Mouse (Mus musculus) bone marrow, adult 2 months (tissue): ENCODE results near the gene Map3k11. TPM values are rescaled to one million over a fixed set of nuclear protein-coding genes. Genes with fewer than 3 reads are reported as not detected.

Experiments used
- H3K27ac ChIP-seq: fragments of 200-500 bp; 2 replicates; pipeline ENCODE4 v1.5.1; 2012; ENCODE audit warnings: low read depth, mild to moderate bottlenecking, control low read depth, inconsistent platforms, low read length; ENCODE audit not compliant: control insufficient read depth, poor library complexity, insufficient read depth
- H3K4me1 ChIP-seq: fragments of 200-500 bp; 2 replicates; pipeline ENCODE4 v1.6.1; 2011; ENCODE audit warnings: low read length; ENCODE audit not compliant: control insufficient read depth, insufficient read depth
- H3K4me3 ChIP-seq: fragments of 200-500 bp; replicated peaks from 2 replicates; pipeline ENCODE3; 2011; ENCODE audit warnings: mild to moderate bottlenecking, low read depth, low read length, control low read depth; ENCODE audit not compliant: control insufficient read depth
- CTCF ChIP-seq: fragments of 200-500 bp; IDR thresholded peaks from 2 replicates; pipeline ENCODE4 v1.5.1; 2011; ENCODE audit warnings: low read length, control low read depth; ENCODE audit not compliant: control insufficient read depth, insufficient read depth
- POLR2A ChIP-seq: fragments of 200-500 bp; IDR thresholded peaks from 2 replicates; pipeline ENCODE4 v1.6.1; 2011; ENCODE audit warnings: low read depth, mild to moderate bottlenecking, control low read depth, low read length, borderline replicate concordance; ENCODE audit not compliant: control insufficient read depth
- WGBS: fragments of 180-500 bp; shearing (Covaris S2); methylation state at CpG from one replicate; pipeline ENCODE4 v1.1.7; 2018; 5-methylcytosine and 5-hydroxymethylcytosine counted together
- polyA plus RNA-seq: library from polyadenylated mRNA; stranded (reverse); fragments of >200 nt; gene quantifications from 2 replicates; pipeline ENCODE4 v1.2.4, GENCODE M21; 2011; ENCODE audit warnings: low replicate concordance; ENCODE audit not compliant: missing spikeins, insufficient read depth, insufficient read length

The Map3k11 gene
- polyA plus RNA-seq, 1 experiment, result 60.5 TPM

DNA sequence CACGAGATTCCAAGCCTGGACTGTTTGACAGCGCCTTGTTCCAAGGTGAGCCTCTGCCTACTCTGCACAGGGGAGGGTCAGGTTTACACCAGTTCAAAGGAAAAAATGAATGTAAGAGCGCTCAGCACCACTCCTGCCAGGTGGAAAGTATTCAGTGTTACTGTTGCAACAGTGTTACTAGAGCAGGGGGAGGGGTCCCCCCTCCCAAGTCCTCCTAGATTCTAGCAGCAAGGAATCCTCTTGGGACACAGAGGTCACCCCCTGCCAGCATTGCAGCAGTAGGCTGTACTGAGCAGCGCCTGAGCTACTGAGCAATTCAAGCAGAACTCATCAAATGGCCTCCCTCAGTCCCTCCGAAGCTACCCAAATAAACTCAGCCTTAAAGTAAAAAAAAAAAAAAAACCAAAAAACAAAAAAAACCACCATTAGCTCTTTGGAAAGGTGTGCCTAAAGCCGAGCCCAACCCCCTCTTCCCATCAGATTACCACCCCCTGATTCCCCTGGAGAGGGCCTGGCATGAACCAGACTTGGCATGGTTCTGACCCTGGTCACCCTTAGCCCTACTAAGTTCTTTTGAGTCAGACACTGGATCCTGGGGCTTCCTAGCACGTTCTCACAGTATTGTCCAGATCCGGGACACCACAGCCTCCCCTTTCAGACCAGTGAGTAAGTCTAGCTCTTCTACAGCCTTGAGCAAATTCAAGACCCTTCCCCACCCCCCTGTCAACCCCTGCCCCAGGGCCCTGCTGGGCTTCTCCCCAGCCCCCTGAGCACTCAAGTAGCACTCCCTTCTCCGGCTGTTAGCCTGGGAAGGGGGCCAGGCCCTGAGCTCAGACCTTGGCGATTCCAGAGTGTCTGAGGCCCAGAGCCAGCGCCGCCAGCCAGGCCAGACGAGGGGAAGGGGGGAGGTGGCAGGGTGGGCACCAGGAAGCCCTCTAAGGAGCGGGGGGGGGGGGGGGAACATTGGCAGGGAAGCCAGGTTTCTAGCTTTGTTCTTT lies 52.1 kb downstream of the Map3k11 start, which contains the start of gene Ltbp3:
Ltbp3 (plus strand) TSS at position 585 of the 998 bp plus-strand sequence.
- TF ChIP-seq POLR2A, result no peak
- no peak for TF ChIP-seq CTCF
- no peak within 1 kb of the TSS for H3K4me3 ChIP-seq
- H3K27ac ChIP-seq, result peak within 1 kb of the TSS; percentile 4; the same call in 1 of the 2 replicates
- no peaks in the 10 kb centered on the region for H3K4me1 ChIP-seq
- WGBS, result 67% methylated on average over 14 of the region's 14 CpGs

DNA sequence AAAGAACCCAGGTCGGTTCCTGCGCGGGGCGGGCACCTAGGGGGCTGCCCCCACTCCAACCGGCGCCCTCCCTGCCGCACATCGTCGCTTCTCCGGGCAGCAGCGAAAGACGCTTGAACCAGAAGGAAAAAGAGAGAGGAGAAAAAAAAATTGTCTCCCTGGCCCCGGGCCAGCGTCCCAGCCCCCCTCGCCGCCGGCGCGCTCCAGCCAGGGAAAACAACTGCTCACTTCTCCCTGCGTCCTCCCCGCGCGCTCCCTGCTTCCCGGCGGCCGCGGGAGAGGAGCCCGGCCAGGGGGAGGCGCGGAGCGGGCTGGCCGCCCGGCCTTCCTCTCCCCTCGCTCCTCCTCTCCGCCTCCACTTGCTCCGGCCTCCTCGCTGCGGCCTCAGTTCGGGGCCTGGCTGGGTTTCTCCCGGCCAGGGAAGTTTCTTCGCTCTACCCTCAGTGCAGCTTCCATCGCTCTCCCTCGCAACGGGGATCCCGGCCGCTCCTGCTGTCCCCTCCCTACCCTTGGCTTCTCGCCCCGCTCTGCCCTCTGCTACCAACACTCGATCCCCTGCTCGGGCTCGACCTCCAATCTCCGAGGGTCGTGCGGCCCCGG lies 53.2 kb downstream of the Map3k11 start:
- Histone ChIP-seq H3K4me3 (no peak overlapping the region), H3K27ac (peak overlapping the region; percentile 4; the same call in 1 of the 2 replicates), H3K4me1 (no peaks in the 10 kb centered on the region)
- 1% methylated on average over 54 of the region's 55 CpGs for WGBS
- TF ChIP-seq CTCF (no peak), POLR2A (no peak)

DNA sequence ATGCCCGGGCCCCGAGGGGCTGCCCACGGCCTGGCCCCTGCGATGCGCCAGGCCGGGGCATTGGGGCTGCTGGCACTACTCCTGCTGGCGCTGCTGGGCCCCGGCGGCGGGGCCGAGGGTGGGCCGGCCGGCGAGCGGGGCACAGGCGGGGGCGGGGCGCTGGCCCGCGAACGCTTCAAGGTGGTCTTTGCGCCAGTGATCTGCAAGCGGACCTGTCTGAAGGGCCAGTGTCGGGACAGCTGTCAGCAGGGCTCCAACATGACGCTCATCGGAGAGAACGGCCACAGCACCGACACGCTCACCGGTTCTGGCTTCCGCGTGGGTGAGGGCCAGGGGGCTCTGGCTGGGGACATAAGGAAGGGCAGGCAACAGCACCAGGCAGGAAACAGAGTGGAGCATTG lies 53.7 kb downstream of the Map3k11 start:
- H3K4me1 ChIP-seq, result no peaks in the 10 kb centered on the region
- WGBS, result 9% methylated on average over 32 of the region's 32 CpGs
- no peak overlapping the region; the same call in 1 of the 2 replicates for H3K27ac ChIP-seq
- TF ChIP-seq POLR2A, result no peak
- no peak for TF ChIP-seq CTCF
- H3K4me3 ChIP-seq, result no peak overlapping the region

DNA sequence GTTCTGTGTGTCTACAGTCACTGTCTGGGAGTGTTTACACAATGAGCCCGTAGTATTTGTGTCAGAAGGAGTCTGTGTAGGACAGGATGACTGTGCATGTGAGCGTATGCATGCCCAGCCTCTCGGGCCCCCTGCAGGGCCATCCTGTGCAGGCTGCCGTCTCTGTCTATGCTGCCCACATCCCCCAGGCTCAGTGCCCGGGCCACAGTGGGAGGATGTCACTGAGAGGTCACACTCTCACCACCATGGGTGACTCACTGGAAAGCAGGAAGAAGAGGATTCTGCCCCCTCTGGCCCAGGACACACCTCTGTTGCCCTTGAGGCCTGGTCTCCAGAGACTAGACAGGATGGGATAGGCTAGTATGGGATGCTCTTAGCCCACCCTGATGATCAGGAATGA lies 55.0 kb downstream of the Map3k11 start:
- no peaks in the 10 kb centered on the region for H3K4me1 ChIP-seq

DNA sequence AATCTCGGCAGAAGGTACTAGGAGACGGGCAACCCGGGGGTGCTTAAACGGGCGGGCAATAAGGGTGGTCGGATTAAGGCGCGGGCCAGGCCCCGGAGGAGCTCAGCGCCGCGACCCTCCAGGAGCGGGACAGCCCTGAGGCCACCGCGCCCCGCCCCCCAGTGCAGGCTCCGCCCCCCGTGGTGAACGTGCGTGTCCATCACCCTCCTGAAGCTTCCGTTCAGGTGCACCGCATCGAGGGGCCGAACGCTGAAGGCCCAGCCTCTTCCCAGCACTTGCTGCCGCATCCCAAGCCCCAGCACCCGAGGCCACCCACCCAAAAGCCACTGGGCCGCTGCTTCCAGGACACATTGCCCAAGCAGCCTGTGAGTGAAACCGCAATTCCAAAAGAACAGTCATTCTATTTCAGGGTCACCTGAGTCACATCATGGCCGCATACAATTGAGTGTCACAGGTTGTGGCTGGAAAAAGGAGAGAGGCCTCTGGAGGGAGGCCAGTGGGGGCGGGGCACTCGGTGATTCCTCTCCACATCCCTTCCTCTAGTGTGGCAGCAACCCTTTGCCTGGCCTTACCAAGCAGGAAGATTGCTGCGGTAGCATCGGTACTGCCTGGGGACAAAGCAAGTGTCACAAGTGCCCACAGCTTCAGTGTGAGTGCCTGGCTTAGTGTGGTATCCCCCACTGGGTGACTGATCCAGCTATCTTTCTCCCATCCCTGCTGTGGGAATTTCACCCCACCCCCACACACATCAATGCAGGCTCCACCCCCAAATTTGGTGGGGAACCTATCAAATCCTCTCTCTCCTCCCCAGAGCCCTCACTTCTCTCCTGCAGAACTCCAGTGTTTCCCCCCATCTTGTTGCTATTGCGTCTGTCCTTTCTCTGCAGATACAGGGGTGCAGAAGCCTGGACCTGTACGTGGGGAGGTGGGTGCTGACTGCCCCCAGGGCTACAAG lies 57.5 kb downstream of the Map3k11 start:
- WGBS, result 48% methylated on average over 36 of the region's 36 CpGs
- no peaks in the 10 kb centered on the region for H3K4me1 ChIP-seq
- TF ChIP-seq POLR2A, result no peak
- TF ChIP-seq CTCF, result no peak
- no peak overlapping the region for H3K27ac ChIP-seq
- no peak overlapping the region for H3K4me3 ChIP-seq

More for the DNA sequence above, 55.0 kb downstream of the Map3k11 start:
- TF ChIP-seq CTCF, result no peak
- no peak for TF ChIP-seq POLR2A
- WGBS, result 17% methylated on average over 5 of the region's 5 CpGs
- no peak overlapping the region for H3K27ac ChIP-seq
- no peak overlapping the region for H3K4me3 ChIP-seq

DNA sequence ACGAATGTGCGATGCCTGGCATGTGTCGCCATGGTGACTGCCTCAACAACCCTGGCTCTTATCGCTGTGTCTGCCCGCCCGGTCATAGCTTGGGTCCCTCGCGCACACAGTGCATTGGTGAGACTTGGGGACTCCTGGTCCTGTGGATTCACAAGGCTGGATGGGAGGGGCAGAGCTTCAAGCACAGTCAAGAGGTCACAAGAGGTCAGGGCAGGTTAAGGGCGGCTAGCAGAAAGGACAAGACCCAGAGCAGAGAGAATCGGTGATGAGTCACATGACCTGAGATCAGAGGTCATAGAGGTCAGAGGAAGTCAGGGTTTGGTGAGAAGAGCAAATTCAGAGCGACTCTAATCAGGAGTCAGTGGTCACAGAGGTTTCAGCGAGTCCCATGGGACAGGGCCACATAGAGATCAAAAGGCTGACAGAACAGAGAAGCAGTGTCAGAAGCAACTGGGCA lies 58.4 kb downstream of the Map3k11 start:
- Histone ChIP-seq H3K4me1 (no peaks in the 10 kb centered on the region), H3K4me3 (no peak overlapping the region), H3K27ac (no peak overlapping the region)
- 78% methylated on average over 12 of the region's 12 CpGs for WGBS
- TF ChIP-seq POLR2A (no peak), CTCF (no peak)

DNA sequence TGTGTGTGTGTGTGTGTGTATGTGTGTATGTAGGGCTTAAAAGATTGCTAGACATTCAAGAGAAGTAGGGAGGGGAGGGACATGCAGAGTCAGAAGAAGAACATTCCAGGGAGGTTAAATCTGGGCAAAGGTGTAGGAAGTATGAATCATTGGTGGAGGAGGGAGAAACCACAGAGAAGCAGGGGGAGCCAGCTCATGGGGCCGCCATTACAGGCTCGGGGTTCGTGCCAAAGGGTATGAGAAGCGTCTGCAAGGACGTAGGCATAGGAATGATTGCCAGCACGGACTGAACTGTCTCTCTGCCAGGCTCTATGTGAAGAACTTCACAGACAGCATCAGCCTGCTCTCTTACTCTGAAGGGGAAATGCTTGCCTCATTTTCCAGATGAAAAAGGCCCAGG lies 60.9 kb downstream of the Map3k11 start:
- no peaks in the 10 kb centered on the region for H3K4me1 ChIP-seq
- TF ChIP-seq POLR2A (no peak), CTCF (no peak)
- no peak overlapping the region for H3K4me3 ChIP-seq
- 65% methylated on average over 6 of the region's 6 CpGs for WGBS
- H3K27ac ChIP-seq, result no peak overlapping the region
